In the genomic region with DNA sequence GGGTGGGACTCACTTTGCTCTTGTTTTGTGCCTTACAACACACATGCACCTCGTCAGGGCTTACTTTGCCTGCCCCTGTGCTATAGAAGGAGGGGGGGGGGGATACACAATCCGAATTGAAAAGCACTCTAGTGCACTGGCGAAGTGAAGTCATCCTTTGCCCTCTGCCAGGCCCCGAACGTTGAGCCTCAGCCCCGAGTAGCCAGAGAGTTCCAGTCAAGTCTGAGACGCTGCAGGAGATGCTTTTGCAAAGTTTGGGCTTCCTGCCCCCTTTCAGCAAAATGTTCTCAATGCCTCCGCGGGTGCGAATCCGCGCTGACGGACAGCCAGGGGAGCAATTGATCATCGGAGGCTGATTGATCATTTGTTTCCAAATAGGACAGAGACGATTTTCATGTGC, we compare ENCODE assay signal across 8 mouse cellular contexts. TPM values are rescaled to one million over a fixed set of nuclear protein-coding genes. Genes with fewer than 3 reads are reported as not detected.
DNase-seq lines count a peak whose midpoint lies in the region; ATAC-seq and TF ChIP-seq lines count a peak whose summit lies in the region.
"Had no signal": no experiment of that assay in that cellular context is flagged by ENCODE, and none has a peak within 500 bp of the region (broad histone marks: within the 10 kb centered on the region; RNA-seq: fewer than 3 reads in every experiment).

No protein-coding gene starts in this region.

- peaks cover 72% of the 10 kb centered on the region for H3K27me3 ChIP-seq in heart, embryonic 13.5 days (replicated peaks)
- H3K27me3 ChIP-seq in liver, embryonic 16.5 days (ENCODE audit: control insufficient read depth, insufficient read depth, low read depth, low read length), result peaks cover 77% of the 10 kb centered on the region

- under 1% methylated on average over 15 of the region's 15 CpGs for WGBS in heart, embryonic 13.5 days
- 2% methylated on average over 15 of the region's 15 CpGs for WGBS in liver, embryonic 16.5 days (ENCODE audit: insufficient replicate concordance)

- H3K4me3 ChIP-seq in cortical plate, adult 2 months (ENCODE audit: insufficient read depth, low read length), result peak overlapping the region; percentile 32
- peak overlapping the region; percentile 65 for H3K4me3 ChIP-seq in heart, embryonic 13.5 days
- H3K4me3 ChIP-seq in liver, embryonic 16.5 days (ENCODE audit: low read depth, low read length), result peak overlapping the region; percentile 36

- no peaks in the 10 kb centered on the region for H3K36me3 ChIP-seq in heart, embryonic 13.5 days
- no peaks in the 10 kb centered on the region for H3K36me3 ChIP-seq in liver, embryonic 16.5 days (ENCODE audit: control insufficient read depth, insufficient read depth)

- H3K9ac ChIP-seq in heart, embryonic 13.5 days, result peak overlapping the region; percentile 77
- H3K9ac ChIP-seq in liver, embryonic 16.5 days (ENCODE audit: low read depth, low read length), result no peak overlapping the region
- H3K9ac ChIP-seq: liver, embryonic 14.5 days had no signal

- H3K9me3 ChIP-seq in heart, embryonic 13.5 days, result no peaks in the 10 kb centered on the region
- no peaks in the 10 kb centered on the region for H3K9me3 ChIP-seq in liver, embryonic 16.5 days (replicated peaks; ENCODE audit: control insufficient read depth, low read length)

- no peak overlapping the region for H3K27ac ChIP-seq in cortical plate, adult 2 months (ENCODE audit: insufficient read depth, low read length)
- H3K27ac ChIP-seq in heart, embryonic 13.5 days (replicated peaks), result no peak overlapping the region
- no peak overlapping the region for H3K27ac ChIP-seq in liver, embryonic 16.5 days (ENCODE audit: low read length)
- H3K27ac ChIP-seq: liver, embryonic 14.5 days had no signal

- DNase-seq in layer of hippocampus, postnatal 25 days (ENCODE audit: extremely low spot score in 1 of 2, low spot score in 1 of 2), result peak; percentile 12 to 19
- no peak for DNase-seq in layer of hippocampus, adult 9-10 months (ENCODE audit: low spot score)
- DNase-seq in layer of hippocampus, adult 9-11 months, result no peak

- no peak for ATAC-seq in heart, embryonic 13.5 days (ENCODE audit: extremely low read depth, insufficient number of reproducible peaks, low FRiP score, low TSS enrichment)
- no peak for ATAC-seq in liver, embryonic 16.5 days (ENCODE audit: low read depth)
- ATAC-seq in monocyte, adult 5-6 weeks (replicated peaks; ENCODE audit: insufficient number of reproducible peaks, low FRiP score, low TSS enrichment, poor library complexity, severe bottlenecking), result no peak

- TF ChIP-seq POLR2A in cortical plate, adult 2 months (IDR thresholded peaks at IDR 0.05; ENCODE audit: extremely low read depth, insufficient read depth, low read length), result no peak

- TF ChIP-seq CTCF in cortical plate, adult 2 months (IDR thresholded peaks at IDR 0.05; ENCODE audit: extremely low read depth, insufficient read depth, low read length), result no peak

- H3K4me1 ChIP-seq in cortical plate, adult 2 months (ENCODE audit: control insufficient read depth, insufficient read depth, low read length), result no peaks in the 10 kb centered on the region
- H3K4me1 ChIP-seq in heart, embryonic 13.5 days, result peaks cover 41% of the 10 kb centered on the region
- no peaks in the 10 kb centered on the region for H3K4me1 ChIP-seq in liver, embryonic 16.5 days (ENCODE audit: control insufficient read depth, low read depth, low read length)

- H3K4me2 ChIP-seq in heart, embryonic 13.5 days, result peak overlapping the region; percentile 98
- H3K4me2 ChIP-seq in liver, embryonic 16.5 days (ENCODE audit: low read depth, low read length), result peak overlapping the region; percentile 39; the same call in 1 of the 2 replicates

RNA-seq across cellular contexts. Expression of a gene that starts 0.3 kb away (rescaled TPM):
- 10 to 100 TPM; 26.4 to 37.1 TPM for total RNA-seq in layer of hippocampus, postnatal 25 days (2021)
- 7.9 and 8.6 TPM in 2 replicates for polyA plus RNA-seq in cortical plate, adult 2 months (2012; rRNA removed)
- 0.94 and 1.1 TPM in 2 replicates for polyA plus RNA-seq in heart, embryonic 13.5 days (2015; fragmentation: Nextera tagmentation; extraction: Ambion mirVana)
- 0.12 and 0.26 TPM in 2 replicates for polyA plus RNA-seq in liver, embryonic 16.5 days (2015; fragmentation: Nextera tagmentation; extraction: Ambion mirVana)
- total RNA-seq in monocyte, adult 5-6 weeks (2017), result not detected in 3 replicates

Comparison
In these comparisons a context has a peak if more than half of its experiments do, and no peak if none do; other contexts are left out.
1. DNase-seq: peak in layer of hippocampus, postnatal 25 days (2 of 2); none in layer of hippocampus, adult 9-10 months (single experiment) and layer of hippocampus, adult 9-11 months (single experiment).
2. Peak in every context shown above with its lines, with median percentiles within 50 percentile points of each other: H3K4me3 ChIP-seq.